Mouse (Mus musculus): Measurements from ENCODE around the gene Hcst.

GRCm38 (mm10) chr7:30434701-30435100, 15.0 kb upstream of the Hcst start:
- TF ChIP-seq HCFC1 (IDR thresholded peaks at IDR 0.05; ENCODE audit: borderline replicate concordance, insufficient read depth, low read length) (no peak), CHD2 (IDR thresholded peaks at IDR 0.05; ENCODE audit: low read depth, low read length) (no peak), MAFK (IDR thresholded peaks at IDR 0.05; ENCODE audit: insufficient read depth, low read depth, low read length) (no peak), ZNF384 (IDR thresholded peaks at IDR 0.05; ENCODE audit: low read depth, low read length) (no peak)

All from ES-E14 (cell line).